Mouse (Mus musculus) olfactory bulb, adult 2 months (tissue): Measurements from ENCODE around the gene Fndc7.

ENCODE experiments used
- CTCF ChIP-seq: fragments of 200-500 bp; IDR thresholded peaks from 2 replicates; pipeline ENCODE4 v1.5.1; 2012; ENCODE audit warnings: low read depth, mild to moderate bottlenecking, low read length, moderate library complexity; ENCODE audit not compliant: insufficient read depth
- POLR2A ChIP-seq: fragments of 200-500 bp; IDR thresholded peaks from 2 replicates; pipeline ENCODE4 v1.6.1; 2012; ENCODE audit warnings: mild to moderate bottlenecking, low read depth, low read length, moderate library complexity; ENCODE audit not compliant: insufficient read depth

DNA sequence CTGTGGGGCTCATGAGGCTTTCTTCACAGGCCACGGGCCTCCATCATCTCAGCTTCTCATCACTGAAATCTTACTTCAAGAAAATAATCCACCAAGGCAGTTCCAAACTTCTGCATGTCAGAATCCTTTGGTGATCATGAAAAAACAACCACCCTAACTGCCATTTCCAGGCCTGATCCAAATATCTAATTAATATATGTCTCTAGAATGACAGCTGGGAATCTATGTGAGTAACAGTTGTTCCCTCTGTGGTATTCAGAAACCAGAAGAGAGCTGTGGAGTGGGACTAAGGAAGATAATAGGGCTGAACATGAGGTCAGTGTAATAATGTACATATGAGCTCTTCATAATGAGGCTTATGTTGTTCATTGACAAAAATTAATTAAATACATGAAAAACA, 36.5 kb downstream of the Fndc7 start:
- TF ChIP-seq CTCF (no peak), POLR2A (no peak)
